Mouse (Mus musculus) embryonic facial prominence, embryonic 14.5 days (tissue): Measurements from ENCODE around the gene Agap1. TPM values are rescaled to one million over a fixed set of nuclear protein-coding genes. Genes with fewer than 3 reads are reported as not detected.

Experiments used
- ATAC-seq: fragments of 200-750 bp; cut with Nextera tagmentation; 2 replicates; pipeline ENCODE4 v1.8.0; 2017; ENCODE audit warnings: low read depth, moderate number of reproducible peaks, moderate TSS enrichment
- DNase-seq: peaks from one replicate; pipeline ENCODE4 v3.0.0-alpha.2; 2015; ENCODE audit warnings: low spot score
- H3K27ac ChIP-seq: fragments of 300-500 bp; sonication (generic); replicated peaks from 2 replicates; pipeline ENCODE4 v1.5.1; 2014; ENCODE audit warnings: low read depth, mild to moderate bottlenecking, low read length, moderate library complexity
- H3K27me3 ChIP-seq: fragments of 300-500 bp; sonication (generic); replicated peaks from 2 replicates; pipeline ENCODE4 v1.6.1; 2014; ENCODE audit warnings: low read length; ENCODE audit not compliant: control insufficient read depth, insufficient read depth
- H3K36me3 ChIP-seq: fragments of 300-500 bp; sonication (generic); 2 replicates; pipeline ENCODE4 v1.6.1; 2014; ENCODE audit warnings: low read length, mixed read lengths; ENCODE audit not compliant: control insufficient read depth, insufficient read depth
- H3K4me1 ChIP-seq: fragments of 300-500 bp; sonication (generic); 2 replicates; pipeline ENCODE4 v1.6.1; 2014; ENCODE audit warnings: antibody characterized with exemption, low read length; ENCODE audit not compliant: control insufficient read depth, insufficient read depth
- H3K4me2 ChIP-seq: fragments of 300-500 bp; sonication (generic); 2 replicates; pipeline ENCODE4 v1.6.1; 2014; ENCODE audit warnings: low read depth, mild to moderate bottlenecking, low read length, moderate library complexity, mixed read lengths
- H3K4me3 ChIP-seq: fragments of 300-500 bp; sonication (generic); 2 replicates; pipeline ENCODE4 v1.5.1; 2014; ENCODE audit warnings: low read depth, mild to moderate bottlenecking, low read length
- H3K9ac ChIP-seq: fragments of 300-500 bp; sonication (generic); 2 replicates; pipeline ENCODE4 v1.6.1; 2014; ENCODE audit warnings: low read depth, mild to moderate bottlenecking, low read length, moderate library complexity, mixed read lengths
- H3K9me3 ChIP-seq: fragments of 300-500 bp; sonication (generic); 2 replicates; pipeline ENCODE4 v1.6.1; 2016; ENCODE audit warnings: low read length; ENCODE audit not compliant: control insufficient read depth
- WGBS: fragments of 180-500 bp; shearing (Covaris S2); extraction: QIAGEN DNeasy Blood & Tissue Kit; methylation state at CpG from one replicate; pipeline ENCODE4 v1.1.7; 2014; 5-methylcytosine and 5-hydroxymethylcytosine counted together
- polyA plus RNA-seq: library from polyadenylated mRNA; unstranded; fragments of >200 nt; fragmentation: Nextera tagmentation; extraction: Ambion mirVana; gene quantifications from 2 replicates; pipeline ENCODE4 v1.2.1, GENCODE M21; 2014

Gene Agap1
- polyA plus RNA-seq, 1 experiment from 2014 or later = 19.9 TPM

DNA sequence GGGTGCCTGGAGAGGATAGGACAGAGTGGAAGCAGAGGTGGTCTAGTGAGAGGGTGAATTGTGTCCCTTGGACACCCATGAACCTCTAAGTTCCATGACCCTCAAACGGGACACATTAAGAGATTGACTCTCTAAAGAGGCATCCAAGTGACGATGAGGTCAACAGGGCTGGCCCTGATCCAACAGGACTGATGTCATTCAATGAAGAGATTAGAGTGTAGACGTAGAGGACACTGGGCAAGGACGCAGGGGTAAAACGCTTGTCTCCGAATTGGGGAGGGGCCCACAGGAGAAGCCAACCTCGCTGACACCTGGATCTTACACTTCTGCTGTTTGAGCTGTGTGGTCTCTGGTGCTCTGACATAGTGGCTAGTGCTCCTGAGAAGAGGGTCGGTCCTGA lies 2.5 kb upstream of the Agap1 start:
- Histone ChIP-seq H3K27ac (no peak overlapping the region), H3K4me3 (no peak overlapping the region), H3K36me3 (no peaks in the 10 kb centered on the region), H3K4me1 (peaks cover 12% of the 10 kb centered on the region), H3K9me3 (no peaks in the 10 kb centered on the region), H3K4me2 (no peak overlapping the region), H3K9ac (no peak overlapping the region), H3K27me3 (no peaks in the 10 kb centered on the region)
- WGBS = 87% methylated on average over 8 of the region's 8 CpGs
- ATAC-seq (no peak), DNase-seq (no peak)

DNA sequence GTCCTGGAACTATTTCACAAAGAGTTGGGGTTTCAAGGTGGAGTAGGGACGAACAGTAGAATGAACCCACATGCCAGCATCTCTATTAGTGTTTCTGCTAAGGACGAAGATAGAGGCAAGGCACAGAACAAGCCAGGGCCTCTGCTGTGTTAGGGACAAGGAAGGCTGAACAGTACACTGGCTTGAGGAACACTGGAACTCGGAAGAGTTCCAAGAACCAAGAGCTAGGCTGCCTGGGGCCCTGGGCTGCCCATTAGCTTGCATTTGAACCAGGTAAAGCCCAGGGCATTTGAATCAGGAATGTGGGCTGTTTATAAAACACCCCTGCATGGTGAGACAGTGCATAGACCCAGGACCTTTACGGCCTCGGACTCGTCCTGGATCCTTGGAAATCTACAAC lies 940 bp upstream of the Agap1 start:
- Histone ChIP-seq H3K9ac (peak overlapping the region; percentile 83), H3K4me3 (peak overlapping the region; percentile 84), H3K36me3 (0 out of 2 replicates have a peak, but pooled peaks cover 5% of the 10 kb centered on the region), H3K4me2 (peak overlapping the region; percentile 92), H3K27ac (0 out of 2 replicates have a peak overlapping the region, but pooled peaks have one; percentile 80), H3K27me3 (no peaks in the 10 kb centered on the region), H3K4me1 (peaks cover 18% of the 10 kb centered on the region), H3K9me3 (peaks cover 10% of the 10 kb centered on the region; the same call in 1 of the 2 replicates)
- DNase-seq (no peak), ATAC-seq (no peak)
- 33% methylated on average over 6 of the region's 6 CpGs for WGBS

DNA sequence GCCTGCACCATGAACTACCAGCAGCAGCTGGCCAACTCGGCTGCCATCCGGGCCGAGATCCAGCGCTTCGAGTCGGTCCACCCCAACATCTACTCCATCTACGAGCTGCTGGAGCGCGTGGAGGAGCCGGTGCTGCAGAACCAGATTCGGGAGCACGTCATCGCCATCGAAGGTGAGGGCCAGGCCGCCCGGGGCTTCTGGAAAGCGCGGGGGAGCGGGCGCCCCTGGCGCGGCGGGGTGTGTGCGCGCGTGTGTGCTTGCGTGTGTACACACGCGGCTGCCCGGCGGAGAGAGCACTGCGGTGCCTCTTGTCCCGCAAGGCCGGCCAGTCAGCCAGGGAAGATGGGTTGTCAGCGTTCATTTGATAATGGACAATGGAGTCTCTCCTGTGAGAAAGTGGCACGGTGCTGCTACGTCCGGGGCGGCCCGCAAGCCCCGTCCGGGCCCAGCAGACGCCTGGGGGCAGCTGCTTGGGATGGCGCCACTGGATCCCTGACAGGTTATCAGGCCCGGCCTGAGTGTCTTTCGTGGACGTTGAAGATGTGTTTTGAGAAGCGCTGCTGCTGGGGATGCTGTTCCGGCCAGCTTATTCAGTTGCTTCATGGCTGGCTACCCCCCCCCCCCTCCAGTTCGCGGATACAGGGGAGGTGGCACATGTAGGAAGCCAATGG lies 950 bp downstream of the Agap1 start:
- Histone ChIP-seq H3K4me2 (peak overlapping the region; percentile 92), H3K9ac (peak overlapping the region; percentile 83), H3K27me3 (no peaks in the 10 kb centered on the region), H3K36me3 (0 out of 2 replicates have a peak, but pooled peaks cover 5% of the 10 kb centered on the region), H3K4me1 (peaks cover 21% of the 10 kb centered on the region), H3K9me3 (peaks cover 12% of the 10 kb centered on the region; the same call in 1 of the 2 replicates), H3K4me3 (peak overlapping the region; percentile 84), H3K27ac (peak overlapping the region; percentile 80)
- DNase-seq = peak; percentile 48
- ATAC-seq = no peak
- 1% methylated on average over 31 of the region's 51 CpGs for WGBS

DNA sequence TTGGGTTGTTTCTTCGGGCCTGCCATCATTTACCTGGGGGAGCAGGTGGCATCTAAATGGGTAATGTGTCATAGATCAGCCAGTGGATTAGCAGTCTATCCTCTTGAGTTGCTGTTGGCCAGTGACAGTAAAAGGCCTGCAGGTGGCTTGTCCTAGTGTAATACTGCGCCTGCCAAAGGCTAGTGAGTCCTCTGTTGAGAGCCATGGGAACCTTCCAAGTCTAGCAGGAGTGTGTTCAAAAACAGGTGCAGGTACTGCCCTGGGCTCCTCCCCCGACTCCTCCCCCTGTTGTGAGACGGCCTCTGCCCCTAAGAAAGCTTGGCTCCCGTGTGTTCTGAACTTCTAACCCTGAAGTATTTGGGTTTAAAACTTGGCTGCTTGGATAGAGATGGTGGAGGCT lies 1.9 kb downstream of the Agap1 start:
- DNase-seq = no peak
- WGBS = 34% methylated on average over 5 of the region's 5 CpGs
- Histone ChIP-seq H3K27me3 (no peaks in the 10 kb centered on the region), H3K4me1 (peaks cover 21% of the 10 kb centered on the region), H3K27ac (no peak overlapping the region), H3K4me2 (peak overlapping the region; percentile 92), H3K36me3 (0 out of 2 replicates have a peak, but pooled peaks cover 5% of the 10 kb centered on the region), H3K9ac (peak overlapping the region; percentile 83), H3K9me3 (peaks cover 12% of the 10 kb centered on the region; the same call in 1 of the 2 replicates), H3K4me3 (peak overlapping the region; percentile 84)
- no peak for ATAC-seq

DNA sequence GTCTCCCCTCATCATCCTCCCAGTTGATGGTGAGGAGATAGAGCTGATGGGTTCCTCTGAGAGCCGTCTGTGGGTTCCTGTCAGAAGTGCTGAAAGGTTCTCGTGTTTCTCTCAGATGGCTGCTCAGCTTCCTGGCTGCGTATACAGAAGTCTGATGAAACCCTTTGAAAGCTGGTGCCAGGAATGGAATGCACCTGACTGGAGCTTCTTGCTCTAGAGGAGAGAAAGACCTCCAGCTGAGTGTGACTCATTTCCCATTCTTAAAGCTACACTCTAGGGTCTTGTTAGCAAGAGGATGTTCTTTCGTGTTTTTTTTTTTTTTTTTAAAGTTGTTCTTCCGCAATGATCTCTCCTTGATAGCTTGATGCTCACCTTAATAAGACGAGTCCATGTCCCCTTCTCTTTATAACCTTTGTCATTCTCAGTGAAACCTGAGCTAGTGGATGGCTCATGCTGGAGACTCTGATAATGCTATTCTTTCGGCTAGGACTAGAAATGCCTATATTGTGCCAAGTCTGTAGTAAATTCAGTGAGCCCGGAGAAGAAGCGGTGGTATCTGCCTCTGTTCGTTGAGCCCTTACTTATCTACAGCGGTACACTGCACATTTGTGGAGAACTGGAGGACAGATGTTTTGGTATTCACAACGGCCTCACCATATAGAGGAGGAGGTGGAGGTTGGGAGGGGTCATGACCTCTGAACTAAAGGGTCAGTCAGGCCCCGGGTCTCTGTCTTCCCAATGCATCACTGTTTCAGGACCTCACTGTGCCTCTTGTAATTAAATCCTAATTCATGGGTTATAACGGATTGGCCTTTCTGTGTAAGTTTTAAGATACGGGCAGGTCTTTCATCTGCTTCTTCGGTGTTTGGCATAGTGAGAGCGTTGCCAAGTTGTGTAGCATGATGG lies 2.8 kb downstream of the Agap1 start:
- 47% methylated on average over 17 of the region's 17 CpGs for WGBS
- Histone ChIP-seq H3K27ac (no peak overlapping the region), H3K4me2 (peak overlapping the region; percentile 92), H3K9me3 (peaks cover 12% of the 10 kb centered on the region; the same call in 1 of the 2 replicates), H3K4me3 (peak overlapping the region; percentile 84; the same call in 1 of the 2 replicates), H3K27me3 (no peaks in the 10 kb centered on the region), H3K36me3 (0 out of 2 replicates have a peak, but pooled peaks cover 5% of the 10 kb centered on the region), H3K4me1 (peaks cover 21% of the 10 kb centered on the region), H3K9ac (no peak overlapping the region)
- ATAC-seq (no peak), DNase-seq (peak; percentile 70)

DNA sequence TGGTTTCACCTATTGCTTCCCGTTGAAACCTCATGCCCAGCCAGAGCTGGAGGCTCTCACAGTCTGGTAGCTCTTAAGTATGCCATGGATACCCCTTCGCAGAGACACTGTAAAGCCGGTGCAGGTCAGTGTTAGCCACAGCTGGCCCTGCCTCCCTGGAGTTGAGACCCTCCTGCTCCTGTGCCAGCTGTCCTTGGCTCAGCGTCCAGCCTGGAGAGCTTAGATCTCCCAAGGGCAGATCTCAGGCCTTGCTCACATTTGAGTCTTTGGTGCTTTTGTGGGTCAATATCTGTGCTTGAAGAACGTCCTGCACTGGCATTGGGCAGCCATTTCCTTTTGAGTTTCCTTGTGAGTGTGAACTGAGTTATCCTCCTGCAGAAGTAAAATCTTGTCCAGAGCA lies 7.3 kb downstream of the Agap1 start:
- H3K4me1 ChIP-seq = peaks cover 32% of the 10 kb centered on the region
- DNase-seq = no peak

DNA sequence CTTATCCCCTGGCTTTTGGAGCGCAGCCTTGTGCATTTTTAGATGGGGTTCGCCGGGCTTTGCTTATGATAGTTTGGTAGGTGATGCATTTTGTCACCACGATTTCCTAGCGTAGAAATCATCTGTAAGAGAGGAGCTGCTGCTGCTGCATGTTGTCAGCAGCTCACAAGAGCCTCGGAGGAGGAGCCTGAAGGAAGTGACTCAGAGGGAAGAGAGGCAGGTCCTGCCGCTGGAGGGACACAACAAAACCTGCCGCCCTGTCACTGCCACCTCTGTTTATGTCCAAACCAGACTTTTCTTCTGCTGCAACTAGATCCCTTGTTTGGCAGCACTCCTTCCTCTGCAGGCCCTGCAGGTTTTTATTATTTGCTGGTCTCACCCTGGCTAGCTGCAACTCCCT lies 8.5 kb downstream of the Agap1 start:
- H3K27me3 ChIP-seq = no peaks in the 10 kb centered on the region
- H3K4me2 ChIP-seq = no peak overlapping the region
- peak; percentile 66 for DNase-seq
- H3K4me3 ChIP-seq = no peak overlapping the region
- H3K4me1 ChIP-seq = peaks cover 37% of the 10 kb centered on the region
- no peak overlapping the region for H3K9ac ChIP-seq
- ATAC-seq = no peak
- WGBS = 34% methylated on average over 8 of the region's 8 CpGs
- H3K27ac ChIP-seq = no peak overlapping the region
- H3K9me3 ChIP-seq = peaks cover 7% of the 10 kb centered on the region; the same call in 1 of the 2 replicates
- H3K36me3 ChIP-seq = 0 out of 2 replicates have a peak, but pooled peaks cover 4% of the 10 kb centered on the region

More for the DNA sequence above, 7.3 kb downstream of the Agap1 start:
- H3K27ac ChIP-seq = no peak overlapping the region
- no peak overlapping the region for H3K9ac ChIP-seq
- WGBS = 70% methylated on average over 5 of the region's 5 CpGs
- 0 out of 2 replicates have a peak, but pooled peaks cover 5% of the 10 kb centered on the region for H3K36me3 ChIP-seq
- no peaks in the 10 kb centered on the region for H3K27me3 ChIP-seq
- H3K4me3 ChIP-seq = no peak overlapping the region
- H3K4me2 ChIP-seq = no peak overlapping the region
- no peak for ATAC-seq
- peaks cover 12% of the 10 kb centered on the region; the same call in 1 of the 2 replicates for H3K9me3 ChIP-seq

DNA sequence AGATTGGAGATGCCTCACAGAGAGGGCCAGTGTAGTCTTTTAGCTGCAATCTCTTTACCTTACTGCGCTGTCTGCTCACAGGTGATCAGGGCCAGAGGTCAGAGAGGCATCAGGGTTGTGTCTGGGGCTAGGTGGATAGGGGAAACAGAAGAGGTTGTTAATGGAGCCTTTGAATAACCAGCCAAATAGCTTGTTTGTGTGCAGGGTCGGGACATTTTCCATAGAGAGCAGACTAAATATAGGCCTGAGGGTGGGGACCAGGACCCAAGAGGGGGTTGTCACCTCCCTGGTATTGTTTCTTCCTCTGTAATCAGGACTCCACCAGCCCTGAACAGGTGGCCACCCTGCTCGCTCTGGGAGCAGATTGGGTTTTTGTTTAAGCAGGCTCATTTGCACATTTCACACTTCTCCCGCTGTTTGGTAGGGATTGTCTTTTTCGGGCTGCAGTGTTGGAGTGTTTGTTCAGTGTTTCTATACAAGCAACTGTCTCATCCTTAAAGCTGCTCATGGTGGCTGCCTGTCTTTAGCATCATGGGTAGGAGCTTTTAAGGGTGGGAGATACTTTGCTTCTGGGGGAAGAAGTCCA lies 10.9 kb downstream of the Agap1 start:
- WGBS = 44% methylated on average over 5 of the region's 5 CpGs
- DNase-seq (no peak), ATAC-seq (0 out of 2 replicates have a peak, but pooled peaks have one; percentile 35)
- Histone ChIP-seq H3K4me1 (peaks cover 44% of the 10 kb centered on the region), H3K27me3 (no peaks in the 10 kb centered on the region), H3K4me2 (no peak overlapping the region), H3K27ac (no peak overlapping the region), H3K4me3 (no peak overlapping the region), H3K9me3 (no peaks in the 10 kb centered on the region), H3K36me3 (no peaks in the 10 kb centered on the region), H3K9ac (no peak overlapping the region)
